Mouse (Mus musculus): ENCODE results near the gene Sox6.

GRCm38 (mm10) chr7:115844910-115845309 is 193.7 kb downstream of the Sox6 start:
- TF ChIP-seq CTCF (IDR thresholded peaks at IDR 0.05; ENCODE audit: low read depth, low read length): no peak
- no peak for TF ChIP-seq GATA1 (IDR thresholded peaks at IDR 0.05; ENCODE audit: borderline replicate concordance, low read length)
- TF ChIP-seq TAL1 (conservative IDR thresholded peaks at IDR 0.05; ENCODE audit: low read depth, low read length): peak; percentile 65
- TF ChIP-seq GATA2 (IDR thresholded peaks at IDR 0.05; ENCODE audit: borderline replicate concordance, low read depth, low read length): no peak
- TF ChIP-seq POLR2AphosphoS5 (IDR thresholded peaks at IDR 0.05; ENCODE audit: insufficient replicate concordance, low read depth, low read length): no peak

Measured in G1E (cell line).